Mouse (Mus musculus) liver, adult 2 months (tissue): Measurements from ENCODE around the gene Papola. TPM values are rescaled to one million over a fixed set of nuclear protein-coding genes. Genes with fewer than 3 reads are reported as not detected.

Experiments used
- DNase-seq: peaks from one replicate; pipeline ENCODE4 v3.0.0-alpha.2; 2011; ENCODE audit warnings: low read depth, low spot score; ENCODE audit errors: extremely low read depth
- H3K27ac ChIP-seq: fragments of 200-500 bp; replicated peaks from 2 replicates; pipeline ENCODE4 v1.5.1; 2012; ENCODE audit warnings: low read depth, mild to moderate bottlenecking, control low read depth, inconsistent platforms, low read length; ENCODE audit not compliant: insufficient read depth
- H3K27me3 ChIP-seq: fragments of 200-500 bp; 2 replicates; pipeline ENCODE4 v1.6.1; 2012; ENCODE audit warnings: mild to moderate bottlenecking, moderate library complexity, low read length, inconsistent platforms; ENCODE audit not compliant: control insufficient read depth, insufficient read depth
- H3K36me3 ChIP-seq: fragments of 200-500 bp; 2 replicates; pipeline ENCODE4 v1.6.1; 2012; ENCODE audit warnings: low read length, inconsistent platforms; ENCODE audit not compliant: control insufficient read depth, insufficient read depth
- H3K4me1 ChIP-seq: fragments of 200-500 bp; 2 replicates; pipeline ENCODE4 v1.6.1; 2011; ENCODE audit warnings: low read length; ENCODE audit not compliant: control insufficient read depth, insufficient read depth
- H3K4me3 ChIP-seq: fragments of 200-500 bp; 2 replicates; pipeline ENCODE4 v1.5.1; 2011; ENCODE audit warnings: low read depth, mild to moderate bottlenecking, control low read depth, low read length, moderate library complexity; ENCODE audit not compliant: insufficient read depth
- H3K79me2 ChIP-seq: fragments of 200-500 bp; 2 replicates; pipeline ENCODE4 v1.6.1; 2012; ENCODE audit warnings: inconsistent platforms, mild to moderate bottlenecking, low read length, moderate library complexity; ENCODE audit not compliant: control insufficient read depth, insufficient read depth
- H3K9ac ChIP-seq: fragments of 200-500 bp; 2 replicates; pipeline ENCODE4 v1.6.1; 2012; ENCODE audit warnings: low read depth, mild to moderate bottlenecking, control low read depth, inconsistent platforms, low read length
- CTCF ChIP-seq: fragments of 200-500 bp; IDR thresholded peaks from 2 replicates; pipeline ENCODE4 v1.5.1; 2011; ENCODE audit warnings: low read depth, low read length, control low read depth
- POLR2A ChIP-seq: fragments of 200-500 bp; IDR thresholded peaks from 2 replicates; pipeline ENCODE4 v1.6.1; 2011; ENCODE audit warnings: low read length, control low read depth; ENCODE audit not compliant: insufficient read depth; ENCODE audit errors: extremely low read depth
- WGBS: fragments of 180-500 bp; shearing (Covaris S2); methylation state at CpG from one replicate; pipeline ENCODE4 v1.1.7; 2018; 5-methylcytosine and 5-hydroxymethylcytosine counted together
- polyA plus RNA-seq: library from polyadenylated mRNA; depleted of rRNA; stranded (reverse); fragments of >200 nt; gene quantifications from 2 replicates; pipeline ENCODE4 v1.2.3, GENCODE M21; 2012; rRNA removed
- total RNA-seq: library from RNA; depleted of rRNA; stranded (reverse); fragments of >200 nt; gene quantifications from 2 replicates; pipeline ENCODE4 v1.2.3, GENCODE M21; 2014; rRNA removed

The Papola gene
- total and polyA plus RNA-seq, 2 experiments, result 42.0 to 68.4 TPM

GRCm38 (mm10) chr12:105878746-105879145, 94.3 kb downstream of the Papola start:
- Histone ChIP-seq H3K79me2 (no peaks in the 10 kb centered on the region), H3K27ac (no peak overlapping the region), H3K36me3 (no peaks in the 10 kb centered on the region), H3K4me3 (no peak overlapping the region), H3K27me3 (no peaks in the 10 kb centered on the region), H3K9ac (no peak overlapping the region), H3K4me1 (no peaks in the 10 kb centered on the region)
- TF ChIP-seq CTCF (no peak), POLR2A (no peak)
- 93% methylated on average over 5 of the region's 5 CpGs for WGBS
- DNase-seq, result no peak

- Histone ChIP-seq H3K4me3 (no peak overlapping the region), H3K79me2 (no peaks in the 10 kb centered on the region), H3K9ac (no peak overlapping the region), H3K36me3 (no peaks in the 10 kb centered on the region), H3K4me1 (no peaks in the 10 kb centered on the region), H3K27me3 (no peaks in the 10 kb centered on the region), H3K27ac (no peak overlapping the region)
- TF ChIP-seq POLR2A (no peak), CTCF (no peak)
- DNase-seq, result no peak
- WGBS, result 85% methylated on average over 12 of the region's 12 CpGs
Measured at GRCm38 (mm10) chr12:105883799-105884514, 99.5 kb downstream of the Papola start.

GRCm38 (mm10) chr12:105884515-105885323, 100.2 kb downstream of the Papola start:
- 42% methylated on average over 22 of the region's 22 CpGs for WGBS
- no peaks in the 10 kb centered on the region for H3K27me3 ChIP-seq

More at GRCm38 (mm10) chr12:105884515-105885323, 100.2 kb downstream of the Papola start:
- TF ChIP-seq POLR2A (no peak), CTCF (no peak)
- H3K27ac ChIP-seq, result no peak overlapping the region
- no peak for DNase-seq
- H3K36me3 ChIP-seq, result no peaks in the 10 kb centered on the region
- H3K4me3 ChIP-seq, result no peak overlapping the region
- H3K79me2 ChIP-seq, result no peaks in the 10 kb centered on the region
- H3K9ac ChIP-seq, result no peak overlapping the region
- no peaks in the 10 kb centered on the region for H3K4me1 ChIP-seq

Other genes with a start within 250 kb of the Papola start
- gene Bdkrb2, start 221.5 kb upstream of the Papola start, total RNA-seq, result 0.09 and 0.13 TPM in 2 replicates
- gene Bdkrb2, start 221.5 kb upstream of the Papola start, polyA plus RNA-seq, result 0.06 TPM in 1 of 2 replicates, not detected in the other
- not detected in 2 replicates for gene Bdkrb1, start 181.6 kb upstream of the Papola start, total RNA-seq
- not detected in 2 replicates for gene Bdkrb1, start 181.6 kb upstream of the Papola start, polyA plus RNA-seq
- gene Gskip, start 99.9 kb upstream of the Papola start, total RNA-seq, result 6.2 and 9.2 TPM in 2 replicates
- gene Gskip, start 99.9 kb upstream of the Papola start, polyA plus RNA-seq, result 2.6 and 2.8 TPM in 2 replicates
- 19.2 and 24.0 TPM in 2 replicates for gene Atg2b, start 99.5 kb upstream of the Papola start, total RNA-seq
- gene Atg2b, start 99.5 kb upstream of the Papola start, polyA plus RNA-seq, result 9.3 and 10.2 TPM in 2 replicates
- gene Ak7, start 78.7 kb upstream of the Papola start, total RNA-seq, result 0.09 and 0.13 TPM in 2 replicates
- 0.05 TPM in 1 of 2 replicates, not detected in the other for gene Ak7, start 78.7 kb upstream of the Papola start, polyA plus RNA-seq
- gene Vrk1, start 225.5 kb downstream of the Papola start, total RNA-seq, result 5.4 and 6.3 TPM in 2 replicates
- 1.7 and 1.8 TPM in 2 replicates for gene Vrk1, start 225.5 kb downstream of the Papola start, polyA plus RNA-seq